Mouse (Mus musculus): ENCODE data around the gene Rev3l.
"Not testable (repeated sequence)": the region's sequence is repeated elsewhere in the genome, so short reads cannot be mapped to it uniquely, and the experiment has no call there.

Rev3l gene

DNA sequence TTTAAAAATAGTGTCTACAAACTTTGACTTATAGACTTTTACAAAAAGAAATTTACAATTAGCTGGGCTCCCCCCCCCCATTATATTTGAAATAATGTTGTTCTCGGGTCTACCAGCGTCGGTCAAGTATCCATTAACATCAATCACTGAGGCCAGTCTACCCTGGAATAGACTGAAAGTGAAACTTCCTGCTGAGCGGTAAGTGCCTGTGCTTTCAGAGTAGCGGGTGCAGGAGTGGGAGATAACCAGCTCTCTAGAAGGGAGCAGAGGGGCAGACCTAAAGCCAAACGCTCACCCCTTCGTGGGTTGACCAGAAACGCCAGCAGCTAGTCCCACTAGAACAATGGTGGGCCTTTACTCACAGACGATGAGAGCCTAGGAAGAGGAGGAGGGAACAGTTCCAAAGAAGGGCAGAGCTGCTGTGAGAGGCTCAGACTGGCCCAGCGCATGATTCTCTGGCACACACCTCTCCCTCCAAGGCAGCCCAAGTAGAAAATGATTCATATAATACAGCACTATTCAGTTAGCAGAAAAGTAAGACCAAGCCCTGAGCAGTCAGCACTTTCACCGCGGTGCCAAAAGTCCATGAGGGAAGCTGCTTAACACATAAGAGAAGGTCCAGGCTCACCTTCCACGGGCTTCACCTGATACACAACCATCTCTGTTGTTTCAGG is 177.0 kb downstream of the Rev3l start:
- Histone ChIP-seq H3K9me3 (ENCODE audit: low read length) (no peaks in the 10 kb centered on the region), H3K36me3 (ENCODE audit: insufficient read depth, low read length) (no peaks in the 10 kb centered on the region), H3K27me3 (ENCODE audit: insufficient read depth, low read length) (no peaks in the 10 kb centered on the region), H3K4me3 (replicated peaks; ENCODE audit: low read length) (no peak overlapping the region), H3K4me1 (replicated peaks; ENCODE audit: low read depth, low read length) (peaks cover 7% of the 10 kb centered on the region; the same call in 1 of the 2 replicates)
- no peak for TF ChIP-seq NANOG (IDR thresholded peaks at IDR 0.05; ENCODE audit: borderline replicate concordance, low read length)
- TF ChIP-seq CTCF (conservative IDR thresholded peaks at IDR 0.05; ENCODE audit: low read length): no peak
- TF ChIP-seq POU5F1 (IDR thresholded peaks at IDR 0.05; ENCODE audit: borderline replicate concordance, low read length): no peak

GRCm38 (mm10) chr10:39912616-39913015 is 180.7 kb downstream of the Rev3l start:
- peaks cover 14% of the 10 kb centered on the region; the same call in 1 of the 2 replicates for H3K9me3 ChIP-seq (ENCODE audit: low read length)
- TF ChIP-seq NANOG (IDR thresholded peaks at IDR 0.05; ENCODE audit: borderline replicate concordance, low read length) (no peak), POU5F1 (IDR thresholded peaks at IDR 0.05; ENCODE audit: borderline replicate concordance, low read length) (no peak), CTCF (conservative IDR thresholded peaks at IDR 0.05; ENCODE audit: low read length) (no peak)

DNA sequence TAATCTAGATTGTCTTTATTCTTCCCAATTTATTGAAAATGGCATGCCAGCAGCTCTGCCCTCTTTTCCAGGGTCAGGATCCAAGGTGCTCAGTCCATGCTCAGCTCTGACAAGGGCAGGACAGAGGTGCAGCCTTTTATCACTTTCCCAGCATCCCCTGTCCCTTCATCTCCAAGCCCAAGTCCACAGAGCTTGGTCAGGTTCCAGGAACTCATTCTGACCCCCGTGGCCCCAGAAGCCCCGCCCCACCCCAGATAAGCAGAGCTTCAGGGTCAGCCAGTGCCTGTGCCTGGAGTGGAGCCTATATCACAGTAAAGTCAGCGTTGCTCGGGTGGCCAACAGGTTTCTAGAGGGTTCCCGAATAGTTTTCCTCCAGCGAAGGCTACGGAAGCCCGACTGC is 192.6 kb downstream of the Rev3l start:
- not testable (repeated sequence) for H3K9me3 ChIP-seq (ENCODE audit: low read length); H3K36me3 ChIP-seq (ENCODE audit: insufficient read depth, low read length); H3K4me1 ChIP-seq (replicated peaks; ENCODE audit: low read depth, low read length); H3K4me3 ChIP-seq (replicated peaks; ENCODE audit: low read length)
- peaks cover 35% of the 10 kb centered on the region for H3K27me3 ChIP-seq (ENCODE audit: insufficient read depth, low read length)

More at GRCm38 (mm10) chr10:39912616-39913015, 180.7 kb downstream of the Rev3l start:
- Histone ChIP-seq H3K4me3 (replicated peaks; ENCODE audit: low read length) (no peak overlapping the region), H3K27me3 (ENCODE audit: insufficient read depth, low read length) (no peaks in the 10 kb centered on the region), H3K36me3 (ENCODE audit: insufficient read depth, low read length) (no peaks in the 10 kb centered on the region), H3K4me1 (replicated peaks; ENCODE audit: low read depth, low read length) (peaks cover 7% of the 10 kb centered on the region; the same call in 1 of the 2 replicates)

All from E14TG2a.4 (cell line).